Mouse (Mus musculus): Measurements from ENCODE around the gene Rflnb.

Rflnb gene

GRCm38 (mm10) chr11:76027139-76028071 lies at the start of gene Rflnb:
Gene Rflnb, minus strand, starts transcription at chr11:76027782.
- peak; percentile 73 for DNase-seq (ENCODE audit: low spot score)

- no peak for DNase-seq (ENCODE audit: low spot score)
Measured at GRCm38 (mm10) chr11:76077341-76077740, 49.8 kb upstream of the Rflnb start.

GRCm38 (mm10) chr11:76074296-76075093 lies 46.9 kb upstream of the Rflnb start:
- DNase-seq (ENCODE audit: low spot score) = no peak

- DNase-seq (ENCODE audit: low spot score) = no peak
Measured at GRCm38 (mm10) chr11:76069816-76070215, 42.2 kb upstream of the Rflnb start.

GRCm38 (mm10) chr11:76066563-76067156 lies 39.1 kb upstream of the Rflnb start:
- DNase-seq (ENCODE audit: low spot score) = no peak

- DNase-seq (ENCODE audit: low spot score) = no peak
Measured at GRCm38 (mm10) chr11:76065521-76066095, 38.0 kb upstream of the Rflnb start.

- DNase-seq (ENCODE audit: low spot score) = no peak
Measured at GRCm38 (mm10) chr11:76064411-76064810, 36.8 kb upstream of the Rflnb start.

GRCm38 (mm10) chr11:76060906-76061305 lies 33.3 kb upstream of the Rflnb start:
- DNase-seq (ENCODE audit: low spot score) = no peak

- DNase-seq (ENCODE audit: low spot score) = no peak
Measured at GRCm38 (mm10) chr11:76059971-76060370, 32.4 kb upstream of the Rflnb start.

- no peak for DNase-seq (ENCODE audit: low spot score)
Measured at GRCm38 (mm10) chr11:76056487-76056886, 28.9 kb upstream of the Rflnb start.

GRCm38 (mm10) chr11:76052496-76052895 lies 24.9 kb upstream of the Rflnb start:
- no peak for DNase-seq (ENCODE audit: low spot score)

- no peak for DNase-seq (ENCODE audit: low spot score)
Measured at GRCm38 (mm10) chr11:76050967-76051512, 23.5 kb upstream of the Rflnb start.

- DNase-seq (ENCODE audit: low spot score) = no peak
Measured at GRCm38 (mm10) chr11:76050509-76050908, 22.9 kb upstream of the Rflnb start.

- no peak for DNase-seq (ENCODE audit: low spot score)
Measured at GRCm38 (mm10) chr11:76045367-76045766, 17.8 kb upstream of the Rflnb start.

- no peak for DNase-seq (ENCODE audit: low spot score)
Measured at GRCm38 (mm10) chr11:76044468-76044867, 16.9 kb upstream of the Rflnb start.

GRCm38 (mm10) chr11:76042882-76043281 lies 15.3 kb upstream of the Rflnb start:
- no peak for DNase-seq (ENCODE audit: low spot score)

- DNase-seq (ENCODE audit: low spot score) = no peak
Measured at GRCm38 (mm10) chr11:76042041-76042638, 14.6 kb upstream of the Rflnb start.

- no peak for DNase-seq (ENCODE audit: low spot score)
Measured at GRCm38 (mm10) chr11:76040761-76041376, 13.3 kb upstream of the Rflnb start.

- DNase-seq (ENCODE audit: low spot score) = no peak
Measured at GRCm38 (mm10) chr11:76040106-76040505, 12.5 kb upstream of the Rflnb start.

GRCm38 (mm10) chr11:76039271-76040053 lies 11.9 kb upstream of the Rflnb start:
- no peak for DNase-seq (ENCODE audit: low spot score)

All from ovary, postnatal 10 days (tissue).